Mouse (Mus musculus) left cerebral cortex, postnatal 25 days (tissue): ENCODE measurements around the gene Mif. TPM values are rescaled to one million over a fixed set of nuclear protein-coding genes. Genes with fewer than 3 reads are reported as not detected.

ENCODE experiments used
- DNase-seq, 2 experiments: peaks; one replicate each; pipeline ENCODE4 v3.0.0; 2022; ENCODE audit warnings: low spot score in 2 of 2, mixed read lengths in 1 of 2
- intact Hi-C: fragments of 180-260 bp; cut with DNase I; formaldehyde crosslinking; loops from one replicate; pipeline ENCODE4 v1.15.1; 2025
- total RNA-seq, 2 experiments: library from RNA; stranded (reverse); gene quantifications; 2 replicates each; pipeline ENCODE4 v1.2.3; 2021

The Mif gene
- total RNA-seq, 2 experiments from 2014 or later = 522 to 530 TPM

- intact Hi-C loops = no loop called here
- no peak for DNase-seq
Observed at GRCm38 (mm10) chr10:75822443-75822842, 37.6 kb downstream of the Mif start, which contains the start of gene Gstt4. TSS of gene Gstt4 (minus strand) at chr10:75822543.

- intact Hi-C loops = no loop called here
- DNase-seq = no peak
Observed at GRCm38 (mm10) chr10:75819882-75820281, 40.2 kb downstream of the Mif start.

- intact Hi-C loops = no loop called here
- no peak for DNase-seq
Observed at GRCm38 (mm10) chr10:75818641-75819040, 41.4 kb downstream of the Mif start.

Other genes starting within 250 kb of the Mif start
- gene Susd2, start 216.2 kb downstream of the Mif start, total RNA-seq = 1 to 10 TPM; 5.8 to 8.4 TPM
- gene Cabin1, start 95.9 kb downstream of the Mif start, total RNA-seq = 10 to 100 TPM; 69.4 to 69.7 TPM
- 10 to 100 TPM; 36.1 to 43.6 TPM for gene Ddt, start 86.8 kb downstream of the Mif start, total RNA-seq
- not detected for gene Gm20441, start 79.3 kb downstream of the Mif start, total RNA-seq
- 1 to 10 TPM; 1.1 to 1.4 TPM for gene Gstt3, start 78.8 kb downstream of the Mif start, total RNA-seq
- gene Gstt1, start 61.7 kb downstream of the Mif start, total RNA-seq = 1 to 10 TPM; 6.2 to 7.0 TPM
- not detected for gene Gstt4, start 37.7 kb downstream of the Mif start, total RNA-seq
- gene Gstt2, start 22.8 kb downstream of the Mif start, total RNA-seq = 1 to 10 TPM; 4.0 to 5.5 TPM
- 1 to 10 TPM; 2.8 to 3.4 TPM for gene Derl3, start 33.2 kb upstream of the Mif start, total RNA-seq
- gene Smarcb1, start 61.4 kb upstream of the Mif start, total RNA-seq = 10 to 100 TPM; 75.2 to 81.8 TPM
- gene Chchd10, start 72.9 kb upstream of the Mif start, total RNA-seq = 100 to 1,000 TPM; 372 to 390 TPM
- 1 to 10 TPM; 1.1 to 1.7 TPM for gene Mmp11, start 76.3 kb upstream of the Mif start, total RNA-seq
- not detected for gene Gm867, start 80.4 kb upstream of the Mif start, total RNA-seq
- not detected for gene Vpreb3, start 82.8 kb upstream of the Mif start, total RNA-seq
- gene Gm5134, start 94.3 kb upstream of the Mif start, total RNA-seq = not detected
- 10 to 100 TPM; 13.3 to 16.9 TPM for gene Zfp280b, start 172.4 kb upstream of the Mif start, total RNA-seq